Mouse (Mus musculus): ENCODE measurements around the gene Arhgap15. TPM values are rescaled to one million over a fixed set of nuclear protein-coding genes. Genes with fewer than 3 reads are reported as not detected.

The Arhgap15 gene
- polyA plus RNA-seq, 1 experiment = 0.71 TPM

DNA sequence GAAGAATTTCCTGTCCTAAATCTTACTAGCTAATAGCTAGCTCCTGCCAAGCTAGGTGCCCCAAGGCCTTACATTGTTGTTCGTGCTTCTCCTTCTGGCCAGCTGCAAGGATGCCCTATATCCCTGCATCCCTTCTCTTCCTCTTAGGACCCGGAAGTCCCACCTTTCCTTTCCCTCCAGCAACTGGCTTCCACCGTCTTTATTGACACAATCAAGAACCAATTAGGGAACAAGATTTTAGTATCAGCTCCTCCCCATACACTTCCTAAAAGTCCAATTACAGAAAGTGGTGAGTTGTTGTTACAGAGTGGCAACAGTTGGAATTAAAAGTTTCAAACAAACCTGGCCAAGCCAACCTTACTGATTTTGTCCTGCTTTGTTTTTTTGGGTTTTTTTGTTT, 183.1 kb downstream of the Arhgap15 start:
- TF ChIP-seq POLR2A (IDR thresholded peaks at IDR 0.05; ENCODE audit: borderline replicate concordance, extremely low read depth, insufficient read depth, insufficient read length, poor library complexity, severe bottlenecking) (no peak), CTCF (IDR thresholded peaks at IDR 0.05; ENCODE audit: borderline replicate concordance, extremely low read depth, insufficient read depth, insufficient read length) (no peak)
- DNase-seq (ENCODE audit: low read depth) = no peak

- TF ChIP-seq CTCF (IDR thresholded peaks at IDR 0.05; ENCODE audit: borderline replicate concordance, extremely low read depth, insufficient read depth, insufficient read length) (no peak), POLR2A (IDR thresholded peaks at IDR 0.05; ENCODE audit: borderline replicate concordance, extremely low read depth, insufficient read depth, insufficient read length, poor library complexity, severe bottlenecking) (no peak)
- DNase-seq (ENCODE audit: low read depth) = no peak
Measured at GRCm38 (mm10) chr2:43939196-43939595, 190.6 kb downstream of the Arhgap15 start.

DNA sequence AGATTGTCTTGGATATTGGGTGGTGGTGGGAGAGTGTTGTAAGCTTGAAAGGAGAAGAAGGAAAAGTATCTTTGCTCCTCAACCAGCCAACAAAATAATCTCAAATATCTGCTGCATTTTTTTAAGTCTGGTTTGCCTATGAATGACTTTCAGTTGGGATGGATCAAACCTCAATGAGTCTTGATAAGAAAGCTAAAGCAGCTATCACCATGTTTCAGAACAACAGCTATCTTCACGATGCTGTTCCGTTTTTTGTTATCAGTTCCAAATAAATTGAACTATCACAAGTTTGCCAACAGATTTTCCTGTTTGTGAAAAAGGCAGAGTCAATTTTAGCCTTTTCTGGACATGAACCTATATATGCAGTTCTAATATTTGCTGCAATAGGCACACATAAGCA, 197.1 kb downstream of the Arhgap15 start:
- DNase-seq (ENCODE audit: low read depth) = no peak

DNA sequence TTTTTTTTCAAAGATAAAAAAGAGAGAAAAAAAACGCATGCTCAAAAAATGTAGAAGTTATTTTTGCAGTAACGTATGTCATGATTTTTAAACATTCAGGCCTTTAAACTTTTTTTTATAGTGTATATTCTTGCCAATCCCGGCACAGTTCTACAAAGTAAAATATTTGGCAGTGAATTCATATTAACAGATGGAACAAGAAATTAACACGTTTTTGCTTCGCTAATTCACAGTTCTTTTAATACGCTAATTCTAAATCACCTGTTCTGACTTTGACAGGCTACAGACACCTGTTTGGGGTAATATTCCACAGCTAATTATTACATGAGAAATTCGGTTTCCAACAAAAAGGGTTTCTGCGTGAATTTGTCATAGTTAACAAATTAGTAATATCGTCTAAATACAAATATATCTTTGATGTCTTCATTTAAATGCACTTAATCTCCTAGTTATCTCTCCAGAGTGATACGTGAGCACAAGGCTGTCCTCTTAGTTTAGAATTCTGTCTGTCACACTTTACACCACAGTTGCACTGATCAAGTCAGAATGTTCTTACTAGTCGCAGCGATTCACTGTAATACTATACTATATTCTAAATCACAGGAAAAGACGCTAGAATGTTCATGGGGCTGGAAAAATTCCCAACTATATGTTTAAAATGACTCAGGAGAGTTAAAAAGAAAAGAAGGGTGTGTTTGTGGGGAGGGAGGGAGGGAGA, 201.3 kb downstream of the Arhgap15 start:
- no peak for TF ChIP-seq POLR2A (IDR thresholded peaks at IDR 0.05; ENCODE audit: borderline replicate concordance, extremely low read depth, insufficient read depth, insufficient read length, poor library complexity, severe bottlenecking)
- no peak for TF ChIP-seq CTCF (IDR thresholded peaks at IDR 0.05; ENCODE audit: borderline replicate concordance, extremely low read depth, insufficient read depth, insufficient read length)
- DNase-seq (ENCODE audit: low read depth) = peak; percentile 75

More for the DNA sequence above, 197.1 kb downstream of the Arhgap15 start:
- no peak for TF ChIP-seq POLR2A (IDR thresholded peaks at IDR 0.05; ENCODE audit: borderline replicate concordance, extremely low read depth, insufficient read depth, insufficient read length, poor library complexity, severe bottlenecking)
- no peak for TF ChIP-seq CTCF (IDR thresholded peaks at IDR 0.05; ENCODE audit: borderline replicate concordance, extremely low read depth, insufficient read depth, insufficient read length)

- peak; percentile 59 for DNase-seq (ENCODE audit: low read depth)
- TF ChIP-seq POLR2A (IDR thresholded peaks at IDR 0.05; ENCODE audit: borderline replicate concordance, extremely low read depth, insufficient read depth, insufficient read length, poor library complexity, severe bottlenecking) (no peak), CTCF (IDR thresholded peaks at IDR 0.05; ENCODE audit: borderline replicate concordance, extremely low read depth, insufficient read depth, insufficient read length) (no peak)
Measured at GRCm38 (mm10) chr2:43950741-43951140, 202.1 kb downstream of the Arhgap15 start.

- no peak for DNase-seq (ENCODE audit: low read depth)
- no peak for TF ChIP-seq CTCF (IDR thresholded peaks at IDR 0.05; ENCODE audit: borderline replicate concordance, extremely low read depth, insufficient read depth, insufficient read length)
- TF ChIP-seq POLR2A (IDR thresholded peaks at IDR 0.05; ENCODE audit: borderline replicate concordance, extremely low read depth, insufficient read depth, insufficient read length, poor library complexity, severe bottlenecking) = no peak
Measured at GRCm38 (mm10) chr2:43959189-43959588, 210.6 kb downstream of the Arhgap15 start.

GRCm38 (mm10) chr2:43962466-43962865, 213.8 kb downstream of the Arhgap15 start:
- no peak for TF ChIP-seq POLR2A (IDR thresholded peaks at IDR 0.05; ENCODE audit: borderline replicate concordance, extremely low read depth, insufficient read depth, insufficient read length, poor library complexity, severe bottlenecking)
- TF ChIP-seq CTCF (IDR thresholded peaks at IDR 0.05; ENCODE audit: borderline replicate concordance, extremely low read depth, insufficient read depth, insufficient read length) = no peak
- no peak for DNase-seq (ENCODE audit: low read depth)

- no peak for TF ChIP-seq POLR2A (IDR thresholded peaks at IDR 0.05; ENCODE audit: borderline replicate concordance, extremely low read depth, insufficient read depth, insufficient read length, poor library complexity, severe bottlenecking)
- TF ChIP-seq CTCF (IDR thresholded peaks at IDR 0.05; ENCODE audit: borderline replicate concordance, extremely low read depth, insufficient read depth, insufficient read length) = no peak
- DNase-seq (ENCODE audit: low read depth) = no peak
Measured at GRCm38 (mm10) chr2:43968581-43968980, 220.0 kb downstream of the Arhgap15 start.

- peak; percentile 67 for DNase-seq (ENCODE audit: low read depth)
- no peak for TF ChIP-seq POLR2A (IDR thresholded peaks at IDR 0.05; ENCODE audit: borderline replicate concordance, extremely low read depth, insufficient read depth, insufficient read length, poor library complexity, severe bottlenecking)
- TF ChIP-seq CTCF (IDR thresholded peaks at IDR 0.05; ENCODE audit: borderline replicate concordance, extremely low read depth, insufficient read depth, insufficient read length) = no peak
Measured at GRCm38 (mm10) chr2:43977732-43978131, 229.1 kb downstream of the Arhgap15 start.

DNA sequence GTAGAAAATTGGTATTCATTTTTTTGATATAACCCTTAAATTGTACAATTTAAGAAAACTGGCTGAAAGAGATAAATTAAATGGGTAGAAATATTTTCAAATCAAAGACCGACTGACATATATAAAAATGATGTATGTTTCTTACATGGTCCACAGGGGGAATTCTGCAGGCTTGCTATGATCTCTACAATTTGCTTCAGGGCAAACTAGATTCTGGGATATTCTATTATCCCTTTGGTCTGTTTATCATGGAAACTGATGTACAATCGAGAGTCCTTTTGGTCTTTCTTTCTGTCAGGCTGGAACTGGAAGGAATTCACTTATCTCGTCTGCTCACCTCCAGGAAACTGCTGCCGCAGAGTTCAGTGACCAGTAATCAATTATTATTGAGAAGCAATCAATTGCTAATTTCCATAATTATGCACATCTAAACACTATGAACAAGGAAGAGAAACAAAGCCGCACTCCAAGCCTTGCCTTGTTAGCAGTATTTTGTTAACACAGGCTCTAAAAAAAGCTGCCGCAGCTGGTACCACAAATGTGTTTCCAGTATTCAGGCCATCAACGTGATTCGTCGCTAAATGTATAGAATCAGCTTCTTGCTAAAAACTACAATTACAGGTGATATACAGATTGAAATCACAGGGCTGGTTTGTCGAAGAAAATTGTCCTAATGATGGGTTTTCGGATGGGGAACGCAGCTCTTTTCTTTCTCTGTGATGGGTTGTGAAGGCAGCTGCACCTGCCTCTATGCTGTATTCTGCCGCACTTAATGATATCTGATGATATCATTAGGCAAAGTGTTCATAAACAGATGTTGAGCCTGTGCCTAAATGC, 229.8 kb downstream of the Arhgap15 start:
- peak; percentile 90 for DNase-seq (ENCODE audit: low read depth)

DNA sequence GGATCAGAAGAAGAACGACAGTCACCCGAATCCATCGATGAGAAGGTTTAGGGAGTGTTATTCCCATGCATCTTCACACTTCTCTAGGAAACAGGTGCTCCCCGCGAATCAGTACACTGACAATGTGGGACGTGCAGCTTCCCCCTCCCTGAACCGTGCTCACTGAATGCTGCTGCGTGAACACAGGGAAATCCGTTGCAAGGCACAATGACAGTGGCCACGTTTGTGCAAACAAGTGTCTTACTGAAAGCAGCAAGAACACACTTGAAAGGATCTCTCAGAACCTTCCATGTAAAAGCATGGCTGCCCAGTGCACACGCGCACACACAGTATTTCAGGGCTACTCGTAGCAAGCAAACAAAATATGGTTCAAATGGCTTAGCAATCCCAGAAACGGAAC, 237.4 kb downstream of the Arhgap15 start:
- DNase-seq (ENCODE audit: low read depth) = peak; percentile 45
- TF ChIP-seq POLR2A (IDR thresholded peaks at IDR 0.05; ENCODE audit: borderline replicate concordance, extremely low read depth, insufficient read depth, insufficient read length, poor library complexity, severe bottlenecking) = no peak
- no peak for TF ChIP-seq CTCF (IDR thresholded peaks at IDR 0.05; ENCODE audit: borderline replicate concordance, extremely low read depth, insufficient read depth, insufficient read length)

More for the DNA sequence above, 229.8 kb downstream of the Arhgap15 start:
- TF ChIP-seq POLR2A (IDR thresholded peaks at IDR 0.05; ENCODE audit: borderline replicate concordance, extremely low read depth, insufficient read depth, insufficient read length, poor library complexity, severe bottlenecking) (no peak), CTCF (IDR thresholded peaks at IDR 0.05; ENCODE audit: borderline replicate concordance, extremely low read depth, insufficient read depth, insufficient read length) (no peak)
